Mouse (Mus musculus) kidney, adult 2 months (tissue): Measurements from ENCODE around the gene Egfl6. TPM values are rescaled to one million over a fixed set of nuclear protein-coding genes. Genes with fewer than 3 reads are reported as not detected.

Experiments
- DNase-seq: peaks from one replicate; pipeline ENCODE4 v3.0.0; 2021
- H3K27ac ChIP-seq: fragments of 200-500 bp; 2 replicates; pipeline ENCODE4 v1.5.1; 2012; ENCODE audit warnings: low read depth, low read length, control low read depth, inconsistent platforms; ENCODE audit not compliant: insufficient read depth
- H3K27me3 ChIP-seq: fragments of 200-500 bp; replicated peaks from 2 replicates; pipeline ENCODE4 v1.6.1; 2012; ENCODE audit warnings: mild to moderate bottlenecking, moderate library complexity, low read length, inconsistent platforms; ENCODE audit not compliant: control insufficient read depth, insufficient read depth
- H3K36me3 ChIP-seq: fragments of 200-500 bp; 2 replicates; pipeline ENCODE4 v1.6.1; 2012; ENCODE audit warnings: mild to moderate bottlenecking, moderate library complexity, low read length, inconsistent platforms; ENCODE audit not compliant: control insufficient read depth, insufficient read depth
- H3K4me1 ChIP-seq: fragments of 200-500 bp; 2 replicates; pipeline ENCODE4 v1.6.1; 2011; ENCODE audit warnings: low read length; ENCODE audit not compliant: control insufficient read depth, insufficient read depth
- H3K4me3 ChIP-seq: fragments of 200-500 bp; 2 replicates; pipeline ENCODE4 v1.5.1; 2011; ENCODE audit warnings: mild to moderate bottlenecking, low read depth, low read length, control low read depth; ENCODE audit not compliant: insufficient read depth
- CTCF ChIP-seq: fragments of 200-500 bp; conservative IDR thresholded peaks from 2 replicates; pipeline ENCODE4 v1.5.1; 2011; ENCODE audit warnings: low read depth, mild to moderate bottlenecking, control low read depth, low read length, moderate library complexity, mixed read lengths; ENCODE audit not compliant: insufficient read depth, insufficient read length
- POLR2A ChIP-seq: fragments of 200-500 bp; IDR thresholded peaks from one replicate; pipeline ENCODE4 v1.6.1; 2011; ENCODE audit warnings: low read depth, low read length, control low read depth
- WGBS: fragments of 180-500 bp; shearing (Covaris S2); methylation state at CpG from one replicate; pipeline ENCODE4 v1.1.7; 2018; 5-methylcytosine and 5-hydroxymethylcytosine counted together
- polyA plus RNA-seq: library from polyadenylated mRNA; depleted of rRNA; stranded (reverse); fragments of >200 nt; gene quantifications from 2 replicates; pipeline ENCODE4 v1.2.3, GENCODE M21; 2012; rRNA removed

Egfl6 gene
- 7.0 and 8.6 TPM in 2 replicates for polyA plus RNA-seq

DNA sequence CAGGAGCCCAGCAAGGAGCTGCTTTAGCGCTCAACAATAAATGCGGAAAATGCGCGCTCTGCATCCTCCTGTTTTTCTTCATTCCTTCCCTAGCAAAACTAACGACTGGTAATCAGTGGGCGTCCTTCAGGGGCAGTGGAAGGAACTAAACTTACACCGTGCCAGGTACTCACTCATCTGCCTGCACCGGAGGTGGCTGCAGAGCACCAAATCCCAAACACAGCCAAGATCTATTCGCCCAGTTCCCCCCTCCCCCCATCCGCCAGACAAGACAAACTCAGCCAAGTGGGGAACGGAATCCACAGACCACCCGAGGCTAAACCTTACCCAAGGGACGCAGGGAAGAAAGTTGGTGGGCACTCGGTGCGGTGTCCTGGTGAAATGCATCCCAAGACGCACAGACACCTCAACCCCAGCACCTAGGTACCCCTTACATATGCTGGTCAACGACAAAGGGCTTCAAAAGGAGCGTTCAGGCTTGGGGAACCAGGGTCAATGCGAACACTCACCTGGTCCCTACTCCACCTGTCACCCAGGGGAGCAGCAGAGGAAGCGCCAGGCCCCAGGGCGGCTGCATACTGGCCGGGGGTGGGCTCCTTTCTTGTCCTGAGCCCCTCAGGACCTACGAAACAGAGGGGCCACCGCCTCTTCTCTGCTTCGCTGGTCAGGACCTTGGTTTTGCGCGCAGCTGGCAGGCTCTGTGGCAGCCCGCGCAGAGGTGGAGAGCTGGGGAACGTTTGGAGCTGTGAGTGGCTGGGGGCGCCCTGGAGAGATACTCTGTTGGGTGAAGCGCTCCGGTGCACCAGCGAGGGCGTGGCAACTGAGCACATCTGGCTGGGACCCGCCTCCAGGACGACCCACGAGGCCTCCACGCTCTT is at the start of gene Egfl6:
Gene Egfl6, minus strand, starts transcription at position 774 of the 878 bp plus-strand sequence.
- Histone ChIP-seq H3K4me1 (no peaks in the 10 kb centered on the region), H3K27me3 (no peaks in the 10 kb centered on the region), H3K27ac (0 out of 2 replicates have a peak within 1 kb of the TSS, but pooled peaks have one; percentile 31), H3K4me3 (peak within 1 kb of the TSS; percentile 43), H3K36me3 (no peaks in the 10 kb centered on the region)
- peak; percentile 16 for DNase-seq
- WGBS: 5% methylated on average over 35 of the region's 39 CpGs
- TF ChIP-seq POLR2A: no peak
- TF ChIP-seq CTCF: no peak

GRCm38 (mm10) chrX:166626866-166627570 is 41.5 kb upstream of the Egfl6 start:
- Histone ChIP-seq H3K4me1 (no peaks in the 10 kb centered on the region), H3K4me3 (no peak overlapping the region), H3K36me3 (no peaks in the 10 kb centered on the region), H3K27ac (no peak overlapping the region), H3K27me3 (no peaks in the 10 kb centered on the region)
- 44% methylated on average over 3 of the region's 3 CpGs for WGBS
- TF ChIP-seq POLR2A: no peak
- TF ChIP-seq CTCF: no peak
- no peak for DNase-seq

- H3K27ac ChIP-seq: no peak overlapping the region
- 0 out of 2 replicates have a peak, but pooled peaks cover 3% of the 10 kb centered on the region for H3K4me1 ChIP-seq
- no peaks in the 10 kb centered on the region for H3K27me3 ChIP-seq
- H3K4me3 ChIP-seq: no peak overlapping the region
- no peak for DNase-seq
- 80% methylated on average over 4 of the region's 4 CpGs for WGBS
- H3K36me3 ChIP-seq: no peaks in the 10 kb centered on the region
- TF ChIP-seq CTCF (no peak), POLR2A (no peak)
These were observed 40.7 kb upstream of the Egfl6 start for GRCm38 (mm10) chrX:166626174-166626573.

DNA sequence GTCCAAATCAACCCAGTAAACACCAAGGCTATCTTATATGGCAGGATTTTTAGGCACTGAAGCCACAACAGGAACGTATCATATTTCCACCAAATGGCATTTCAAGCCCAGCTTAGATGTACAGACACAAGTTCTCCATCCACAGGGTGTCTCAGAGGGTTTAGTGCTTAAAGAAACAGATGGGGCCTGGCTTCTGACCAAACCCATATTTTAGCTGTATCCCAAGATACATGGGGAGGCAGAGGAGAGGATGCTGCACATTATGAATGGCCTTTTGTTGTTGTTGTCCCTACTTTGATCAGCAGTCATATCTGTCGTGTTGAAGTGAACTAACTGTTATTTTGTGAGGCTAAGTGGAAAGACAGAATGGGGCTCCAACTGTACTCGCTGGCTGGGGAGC is 37.7 kb upstream of the Egfl6 start:
- Histone ChIP-seq H3K4me3 (no peak overlapping the region), H3K4me1 (0 out of 2 replicates have a peak, but pooled peaks cover 3% of the 10 kb centered on the region), H3K36me3 (no peaks in the 10 kb centered on the region), H3K27ac (no peak overlapping the region; the same call in 1 of the 2 replicates), H3K27me3 (no peaks in the 10 kb centered on the region)
- no peak for DNase-seq
- no peak for TF ChIP-seq POLR2A
- no peak for TF ChIP-seq CTCF
- 75% methylated on average over 3 of the region's 3 CpGs for WGBS

- no peak overlapping the region for H3K27ac ChIP-seq
- 0 out of 2 replicates have a peak, but pooled peaks cover 3% of the 10 kb centered on the region for H3K4me1 ChIP-seq
- TF ChIP-seq POLR2A: no peak
- TF ChIP-seq CTCF: no peak
- H3K36me3 ChIP-seq: no peaks in the 10 kb centered on the region
- no peak overlapping the region for H3K4me3 ChIP-seq
- no peak for DNase-seq
- 51% methylated on average over 9 of the region's 9 CpGs for WGBS
- H3K27me3 ChIP-seq: no peaks in the 10 kb centered on the region
These were observed 36.2 kb upstream of the Egfl6 start for GRCm38 (mm10) chrX:166621560-166622301.

GRCm38 (mm10) chrX:166620900-166621299 is 35.4 kb upstream of the Egfl6 start:
- H3K4me3 ChIP-seq: no peak overlapping the region
- 36% methylated on average over 6 of the region's 6 CpGs for WGBS
- H3K4me1 ChIP-seq: 0 out of 2 replicates have a peak, but pooled peaks cover 3% of the 10 kb centered on the region
- H3K36me3 ChIP-seq: no peaks in the 10 kb centered on the region
- TF ChIP-seq POLR2A (no peak), CTCF (no peak)
- H3K27me3 ChIP-seq: no peaks in the 10 kb centered on the region
- H3K27ac ChIP-seq: peak overlapping the region; percentile 47
- DNase-seq: no peak
